In the genomic region with DNA sequence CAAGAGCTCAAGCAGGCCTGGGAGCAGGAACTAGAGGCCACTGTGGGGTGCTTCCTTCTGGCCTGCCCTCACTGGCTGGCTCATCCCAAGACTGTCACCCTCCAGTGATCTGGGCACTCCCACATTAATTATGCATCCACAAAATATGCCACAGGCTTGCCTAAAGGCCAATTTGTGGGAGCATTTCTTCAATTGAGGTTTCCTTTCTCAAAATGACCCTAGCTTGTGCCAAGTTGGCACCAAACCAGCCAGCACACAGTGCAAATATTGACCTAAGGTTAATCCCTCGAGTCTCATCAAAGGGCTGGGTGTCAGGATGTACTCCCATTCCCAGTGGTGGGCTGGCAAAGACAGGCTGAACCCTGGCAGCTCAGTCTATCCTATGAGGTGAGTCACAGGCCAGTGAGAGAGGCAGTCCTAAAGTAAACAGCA, we compare ENCODE assay signal across 12 mouse cellular contexts.
A peak's percentile ranks its signal among the peaks of the same experiment; 100 is the strongest.
DNase-seq lines count a peak whose midpoint lies in the region; ATAC-seq lines count a peak whose summit lies in the region.
"Had no signal": no experiment of that assay in that cellular context is flagged by ENCODE, and none has a peak within 500 bp of the region (broad histone marks: within the 10 kb centered on the region; RNA-seq: fewer than 3 reads in every experiment).

No protein-coding gene starts in this region.

- H3K9me3 ChIP-seq in forebrain, embryonic 12.5 days = no peaks in the 10 kb centered on the region
- no peaks in the 10 kb centered on the region for H3K9me3 ChIP-seq in forebrain, embryonic 11.5 days (ENCODE audit: control insufficient read depth, low read length)
- no peaks in the 10 kb centered on the region for H3K9me3 ChIP-seq in liver, embryonic 13.5 days (replicated peaks)

- no peak overlapping the region for H3K4me3 ChIP-seq in forebrain, embryonic 12.5 days (replicated peaks)
- no peak overlapping the region for H3K4me3 ChIP-seq in forebrain, embryonic 11.5 days (ENCODE audit: low read depth, low read length)
- no peak overlapping the region for H3K4me3 ChIP-seq in liver, embryonic 13.5 days (replicated peaks)

- peaks cover 5% of the 10 kb centered on the region; the same call in 1 of the 2 replicates for H3K4me1 ChIP-seq in forebrain, embryonic 12.5 days
- no peaks in the 10 kb centered on the region for H3K4me1 ChIP-seq in forebrain, embryonic 11.5 days (replicated peaks; ENCODE audit: control insufficient read depth, insufficient read depth, low read length)
- H3K4me1 ChIP-seq in liver, embryonic 13.5 days (replicated peaks) = no peaks in the 10 kb centered on the region

- 19% methylated on average over 1 of the region's 1 CpGs for WGBS in forebrain, embryonic 12.5 days
- WGBS in forebrain, embryonic 11.5 days = 43% methylated on average over 1 of the region's 1 CpGs
- WGBS in liver, embryonic 13.5 days (ENCODE audit: insufficient replicate concordance) = 4% methylated on average over 1 of the region's 1 CpGs

- no peak overlapping the region for H3K27ac ChIP-seq in forebrain, embryonic 12.5 days
- no peak overlapping the region for H3K27ac ChIP-seq in forebrain, embryonic 11.5 days (ENCODE audit: low read depth, low read length)
- H3K27ac ChIP-seq in liver, embryonic 13.5 days = no peak overlapping the region
- H3K27ac ChIP-seq: macrophage had no signal

- H3K4me2 ChIP-seq in forebrain, embryonic 12.5 days = no peak overlapping the region
- no peak overlapping the region for H3K4me2 ChIP-seq in forebrain, embryonic 11.5 days (ENCODE audit: low read depth, low read length, severe bottlenecking)
- no peak overlapping the region for H3K4me2 ChIP-seq in liver, embryonic 13.5 days

- no peak overlapping the region for H3K9ac ChIP-seq in forebrain, embryonic 12.5 days
- H3K9ac ChIP-seq in forebrain, embryonic 11.5 days (ENCODE audit: low read length) = no peak overlapping the region
- H3K9ac ChIP-seq in liver, embryonic 13.5 days = no peak overlapping the region

- peak; percentile 33; the same call in 1 of the 2 replicates for ATAC-seq in forebrain, embryonic 12.5 days (ENCODE audit: low FRiP score)
- no peak for ATAC-seq in forebrain, embryonic 11.5 days (replicated peaks; ENCODE audit: low FRiP score)
- ATAC-seq in liver, embryonic 13.5 days (ENCODE audit: low read depth) = peak; percentile 47; the same call in 1 of the 2 replicates
- ATAC-seq: activated CD4-positive, CD25-positive, alpha-beta regulatory T cell, adult 4 months had no signal

- no peaks in the 10 kb centered on the region for H3K36me3 ChIP-seq in forebrain, embryonic 12.5 days (replicated peaks)
- H3K36me3 ChIP-seq in forebrain, embryonic 11.5 days (ENCODE audit: control insufficient read depth, insufficient read depth, low read length) = no peaks in the 10 kb centered on the region
- H3K36me3 ChIP-seq in liver, embryonic 13.5 days = no peaks in the 10 kb centered on the region

- H3K27me3 ChIP-seq in forebrain, embryonic 12.5 days = no peaks in the 10 kb centered on the region
- no peaks in the 10 kb centered on the region for H3K27me3 ChIP-seq in forebrain, embryonic 11.5 days (ENCODE audit: control insufficient read depth, insufficient read depth, low read length)
- H3K27me3 ChIP-seq in liver, embryonic 13.5 days = no peaks in the 10 kb centered on the region

- DNase-seq in forebrain, embryonic 11.5 days (ENCODE audit: low spot score) = no peak
- peak; percentile 62 for DNase-seq in 3134 (ENCODE audit: extremely low read depth, insufficient read length, low spot score)
- DNase-seq in fibroblast of lung, adult 2 months (ENCODE audit: low read depth) = peak; percentile 20
- no peak for DNase-seq in liver, embryonic 13.5 days
- no peak for DNase-seq in spleen, postnatal 36 days (ENCODE audit: low spot score in 2 of 2)
- DNase-seq in spleen, adult 18-20 months = no peak
- DNase-seq in right cerebral cortex, adult 2 months (ENCODE audit: low spot score in 2 of 2) = no peak
- DNase-seq: embryo, embryonic 11 days; gastrocnemius, postnatal 25 days had no signal

Comparison
In these comparisons a context has a peak if more than half of its experiments do, and no peak if none do; other contexts are left out.
1. DNase-seq: peak in 3134 (single experiment) and fibroblast of lung, adult 2 months (single experiment); none in forebrain, embryonic 11.5 days (single experiment), liver, embryonic 13.5 days (single experiment), spleen, postnatal 36 days (0 of 2), spleen, adult 18-20 months (0 of 2) and right cerebral cortex, adult 2 months (0 of 2).